Mouse (Mus musculus) small intestine, adult 10 weeks (tissue): Measurements from ENCODE around the gene Fos. TPM values are rescaled to one million over a fixed set of nuclear protein-coding genes. Genes with fewer than 3 reads are reported as not detected.

ENCODE experiments used
- polyA plus RNA-seq: library from polyadenylated mRNA; stranded (reverse); fragments of 350-450 nt; fragmentation: Illumina TruSeq; extraction: RNeasy Lipid Tissue Mini Kit (QIAGEN cat#74804); gene quantifications from one replicate; pipeline ENCODE4 v1.2.3, GENCODE M21; 2014; ENCODE audit warnings: low replicate concordance

Fos gene
- 109 TPM for polyA plus RNA-seq

GRCm38 (mm10) chr12:85473481-85474297, at the start of gene Fos:
Gene Fos, plus strand, starts transcription at chr12:85473890.

Other genes starting within 250 kb of the Fos start
- 6.8 TPM for gene Mlh3, start 203.3 kb upstream of the Fos start, polyA plus RNA-seq
- 13.5 TPM for gene Acyp1, start 185.5 kb upstream of the Fos start, polyA plus RNA-seq
- gene Zc2hc1c, start 185.3 kb upstream of the Fos start, polyA plus RNA-seq, result 0.19 TPM
- 26.3 TPM for gene Nek9, start 134.5 kb upstream of the Fos start, polyA plus RNA-seq
- gene Tmed10, start 99.0 kb upstream of the Fos start, polyA plus RNA-seq, result 201 TPM
- gene Jdp2, start 125.1 kb downstream of the Fos start, polyA plus RNA-seq, result not detected
- not detected for gene Batf, start 212.8 kb downstream of the Fos start, polyA plus RNA-seq